ENCODE assay signal across 21 mouse cellular contexts in the genomic region with DNA sequence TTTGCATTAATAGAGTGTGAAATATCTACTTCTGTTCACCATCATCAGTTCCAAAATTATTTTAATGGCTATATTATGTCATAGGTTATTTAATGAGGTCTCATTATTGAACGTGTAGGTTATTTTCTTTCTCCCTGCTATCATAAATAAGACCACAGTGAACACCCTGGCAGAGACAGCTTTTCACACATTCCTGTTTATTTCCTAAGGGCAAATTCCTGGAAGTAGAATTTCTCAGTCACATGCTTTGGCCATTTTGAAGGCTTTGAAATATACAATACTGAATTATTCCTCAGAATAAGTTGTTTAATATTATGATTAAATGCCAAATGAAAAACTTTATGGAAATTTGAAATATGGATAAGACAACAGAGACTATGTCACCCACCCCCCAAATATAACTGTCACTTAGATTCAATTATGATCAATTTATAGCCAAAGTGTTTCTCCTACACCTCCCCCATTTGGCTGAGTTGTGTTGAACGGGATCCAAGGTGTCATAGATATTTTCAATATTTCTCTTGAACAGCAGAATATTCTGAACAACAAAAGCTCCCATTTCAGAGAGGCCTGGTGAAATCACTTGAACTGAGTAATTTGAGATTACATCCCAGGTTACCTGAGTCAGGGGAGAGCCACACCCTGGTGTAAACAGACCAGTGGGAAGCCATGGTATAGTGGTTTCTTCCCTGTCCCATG.
DNase-seq lines count a peak whose midpoint lies in the region; ATAC-seq and TF ChIP-seq lines count a peak whose summit lies in the region.
"Had no signal": no experiment of that assay in that cellular context is flagged by ENCODE, and none has a peak within 500 bp of the region (broad histone marks: within the 10 kb centered on the region; RNA-seq: fewer than 3 reads in every experiment).

No protein-coding gene starts in this region.

- H3K4me1 ChIP-seq in lung, embryonic 14.5 days (ENCODE audit: insufficient read depth): 0 out of 2 replicates have a peak, but pooled peaks cover 3% of the 10 kb centered on the region
- H3K4me1 ChIP-seq in lung, adult 2 months (ENCODE audit: control insufficient read depth, insufficient read depth, low read length): no peaks in the 10 kb centered on the region
- no peaks in the 10 kb centered on the region for H3K4me1 ChIP-seq in lung, postnatal 0 days (ENCODE audit: insufficient read depth, low read depth, low read length)
- H3K4me1 ChIP-seq in forebrain, embryonic 15.5 days: peaks cover 4% of the 10 kb centered on the region
- H3K4me1 ChIP-seq: forebrain, embryonic 13.5 days; heart, embryonic 13.5 days; hindbrain, embryonic 13.5 days had no signal

- H3K27me3 ChIP-seq in lung, embryonic 14.5 days (ENCODE audit: insufficient read depth, low read length): no peaks in the 10 kb centered on the region
- H3K27me3 ChIP-seq in lung, postnatal 0 days (replicated peaks; ENCODE audit: insufficient read depth, low read length): no peaks in the 10 kb centered on the region
- H3K27me3 ChIP-seq in forebrain, embryonic 15.5 days: no peaks in the 10 kb centered on the region
- H3K27me3 ChIP-seq: forebrain, embryonic 13.5 days; heart, embryonic 13.5 days; hindbrain, embryonic 13.5 days had no signal

- H3K36me3 ChIP-seq in lung, embryonic 14.5 days (ENCODE audit: insufficient read depth): no peaks in the 10 kb centered on the region
- no peaks in the 10 kb centered on the region for H3K36me3 ChIP-seq in lung, postnatal 0 days (ENCODE audit: insufficient read depth, low read length)
- H3K36me3 ChIP-seq in forebrain, embryonic 15.5 days: no peaks in the 10 kb centered on the region
- H3K36me3 ChIP-seq: forebrain, embryonic 10.5 days; heart, embryonic 13.5 days; hindbrain, embryonic 10.5 days; hindbrain, embryonic 13.5 days had no signal

- no peak for TF ChIP-seq CTCF in lung, embryonic 14.5 days (IDR thresholded peaks at IDR 0.05; ENCODE audit: low read depth)
- TF ChIP-seq CTCF in lung, adult 2 months (IDR thresholded peaks at IDR 0.05; ENCODE audit: insufficient read depth, low read length): no peak
- TF ChIP-seq CTCF in lung, postnatal 0 days (IDR thresholded peaks at IDR 0.05): no peak

- no peaks in the 10 kb centered on the region for H3K9me3 ChIP-seq in lung, embryonic 14.5 days (ENCODE audit: low read depth, low read length)
- H3K9me3 ChIP-seq in lung, postnatal 0 days (ENCODE audit: low read length): no peaks in the 10 kb centered on the region
- no peaks in the 10 kb centered on the region for H3K9me3 ChIP-seq in forebrain, embryonic 15.5 days
- H3K9me3 ChIP-seq: forebrain, embryonic 10.5 days; forebrain, embryonic 13.5 days; heart, embryonic 13.5 days; hindbrain, embryonic 10.5 days; hindbrain, embryonic 13.5 days had no signal

- H3K27ac ChIP-seq in lung, embryonic 14.5 days (ENCODE audit: low read depth): peak overlapping the region; percentile 7; the same call in 1 of the 2 replicates
- H3K27ac ChIP-seq in lung, postnatal 0 days (ENCODE audit: low read length): peak overlapping the region; percentile 80
- no peak overlapping the region for H3K27ac ChIP-seq in forebrain, embryonic 15.5 days (replicated peaks)
- H3K27ac ChIP-seq: forebrain, embryonic 10.5 days; forebrain, embryonic 13.5 days; gastrocnemius, adult 2 months; heart, embryonic 13.5 days; hindbrain, embryonic 10.5 days; hindbrain, embryonic 13.5 days had no signal

- no peak for ATAC-seq in lung, embryonic 14.5 days (ENCODE audit: insufficient read depth)
- peak; percentile 58 for ATAC-seq in lung, postnatal 0 days
- ATAC-seq in forebrain, embryonic 15.5 days (replicated peaks): no peak
- ATAC-seq: CD4-positive, CD25-positive, alpha-beta regulatory T cell, adult 4 months; forebrain, embryonic 13.5 days; hindbrain, embryonic 16.5 days had no signal

- TF ChIP-seq POLR2A in lung, adult 2 months (IDR thresholded peaks at IDR 0.05; ENCODE audit: borderline replicate concordance, extremely low read depth, low read depth, low read length): no peak

- TF ChIP-seq EP300 in lung, postnatal 0 days (IDR thresholded peaks at IDR 0.05): peak; percentile 13; the same call in 1 of the 2 replicates

- WGBS in lung, embryonic 14.5 days: 40% methylated on average over 2 of the region's 2 CpGs
- 50% methylated on average over 2 of the region's 2 CpGs for WGBS in lung, adult 2 months
- WGBS in lung, postnatal 0 days: 55% methylated on average over 2 of the region's 2 CpGs
- WGBS in forebrain, embryonic 15.5 days: 75% methylated on average over 2 of the region's 2 CpGs

- peak; percentile 60 for DNase-seq in lung, embryonic 14.5 days
- DNase-seq in lung, adult 2 months: no peak
- DNase-seq in lung, postnatal 0 days (ENCODE audit: low spot score): peak; percentile 68
- no peak for DNase-seq in lung, postnatal 4 days
- peak; percentile 46 for DNase-seq in lung, postnatal 36 days
- DNase-seq: adrenal gland, adult 2 months; adrenal gland, postnatal 14 days; cerebellum, adult 18-20 months; cerebellum, adult 9-10 months; cerebellum, postnatal 14 days; forebrain, postnatal 0 days; gastrocnemius, adult 2 months; gastrocnemius, postnatal 14 days had no signal

- H3K9ac ChIP-seq in lung, embryonic 14.5 days: no peak overlapping the region
- no peak overlapping the region for H3K9ac ChIP-seq in lung, postnatal 0 days (replicated peaks; ENCODE audit: low read depth)
- no peak overlapping the region for H3K9ac ChIP-seq in forebrain, embryonic 15.5 days (replicated peaks)
- H3K9ac ChIP-seq: forebrain, embryonic 13.5 days; forebrain, postnatal 0 days; heart, embryonic 13.5 days; hindbrain, embryonic 13.5 days had no signal

- no peak overlapping the region for H3K4me3 ChIP-seq in lung, embryonic 14.5 days (ENCODE audit: low read depth, low read length)
- H3K4me3 ChIP-seq in lung, adult 2 months (replicated peaks; ENCODE audit: extremely low read depth, low read depth, low read length): no peak overlapping the region
- no peak overlapping the region for H3K4me3 ChIP-seq in lung, postnatal 0 days (ENCODE audit: low read depth, low read length)
- no peak overlapping the region for H3K4me3 ChIP-seq in forebrain, embryonic 15.5 days
- H3K4me3 ChIP-seq: forebrain, embryonic 10.5 days; forebrain, embryonic 13.5 days; gastrocnemius, adult 2 months; heart, embryonic 13.5 days; hindbrain, embryonic 10.5 days; hindbrain, embryonic 13.5 days had no signal

- H3K4me2 ChIP-seq in lung, embryonic 14.5 days: no peak overlapping the region
- H3K4me2 ChIP-seq in lung, postnatal 0 days (replicated peaks; ENCODE audit: low read depth, low read length): no peak overlapping the region
- no peak overlapping the region for H3K4me2 ChIP-seq in forebrain, embryonic 15.5 days (replicated peaks)
- H3K4me2 ChIP-seq: forebrain, embryonic 13.5 days; heart, embryonic 13.5 days; hindbrain, embryonic 13.5 days had no signal

Comparison
In these comparisons a context has a peak if more than half of its experiments do, and no peak if none do; other contexts are left out.
1. DNase-seq: peak in lung, embryonic 14.5 days (single experiment), lung, postnatal 0 days (single experiment) and lung, postnatal 36 days (single experiment); none in lung, adult 2 months (single experiment) and lung, postnatal 4 days (0 of 2).